Comparison of ENCODE assay signal across 8 mouse cellular contexts in genomic region chr4:151604907-151605306, GRCm38 (mm10).
DNase-seq lines count a peak whose midpoint lies in the region; ATAC-seq and TF ChIP-seq lines count a peak whose summit lies in the region.

No protein-coding gene starts in this region.

- H3K4me2 ChIP-seq in hindbrain, postnatal 0 days (ENCODE audit: low read depth, low read length): no peak overlapping the region
- no peak overlapping the region for H3K4me2 ChIP-seq in liver, embryonic 11.5 days
- H3K4me2 ChIP-seq in stomach, embryonic 14.5 days (replicated peaks; ENCODE audit: low read depth, low read length): no peak overlapping the region

- H3K27me3 ChIP-seq in hindbrain, postnatal 0 days (ENCODE audit: insufficient read depth, low read length): no peaks in the 10 kb centered on the region
- no peaks in the 10 kb centered on the region for H3K27me3 ChIP-seq in liver, embryonic 11.5 days (replicated peaks; ENCODE audit: control insufficient read depth, insufficient read depth, low read length)
- no peaks in the 10 kb centered on the region for H3K27me3 ChIP-seq in stomach, embryonic 14.5 days (ENCODE audit: control insufficient read depth, insufficient read depth, low read length)

- WGBS in hindbrain, postnatal 0 days: 50% methylated on average over 6 of the region's 6 CpGs
- WGBS in liver, embryonic 11.5 days: 33% methylated on average over 6 of the region's 6 CpGs
- WGBS in stomach, embryonic 14.5 days: 32% methylated on average over 6 of the region's 6 CpGs

- no peak overlapping the region for H3K9ac ChIP-seq in hindbrain, postnatal 0 days (replicated peaks; ENCODE audit: low read length)
- H3K9ac ChIP-seq in liver, embryonic 11.5 days (ENCODE audit: low read depth, low read length): no peak overlapping the region
- no peak overlapping the region for H3K9ac ChIP-seq in stomach, embryonic 14.5 days (replicated peaks; ENCODE audit: low read depth, low read length)

- DNase-seq in right cerebral cortex, postnatal 4 days: peak; percentile 24
- no peak for DNase-seq in right cerebral cortex, postnatal 10 days (ENCODE audit: low spot score in 2 of 2)
- peak; percentile 73 for DNase-seq in embryo, embryonic 11.5 days (ENCODE audit: low read depth, low spot score)
- peak; percentile 57 for DNase-seq in hindbrain, postnatal 0 days (ENCODE audit: low spot score)
- DNase-seq in liver, embryonic 11.5 days (ENCODE audit: low spot score): peak; percentile 63
- no peak for DNase-seq in spleen, adult 12 weeks (ENCODE audit: low spot score)
- no peak for DNase-seq in left cerebral cortex, adult 8-10 months (ENCODE audit: low spot score in 2 of 2)

- H3K36me3 ChIP-seq in hindbrain, postnatal 0 days (ENCODE audit: insufficient read depth, low read length): no peaks in the 10 kb centered on the region
- no peaks in the 10 kb centered on the region for H3K36me3 ChIP-seq in liver, embryonic 11.5 days (ENCODE audit: control insufficient read depth, insufficient read depth, low read length)
- no peaks in the 10 kb centered on the region for H3K36me3 ChIP-seq in stomach, embryonic 14.5 days (ENCODE audit: control insufficient read depth, insufficient read depth, low read length)

- no peak overlapping the region for H3K27ac ChIP-seq in hindbrain, postnatal 0 days
- H3K27ac ChIP-seq in liver, embryonic 11.5 days (ENCODE audit: low read depth, low read length): no peak overlapping the region
- no peak overlapping the region for H3K27ac ChIP-seq in stomach, embryonic 14.5 days (ENCODE audit: low read length)

- peak; percentile 55; the same call in 1 of the 2 replicates for ATAC-seq in hindbrain, postnatal 0 days
- ATAC-seq in liver, embryonic 11.5 days (replicated peaks; ENCODE audit: low FRiP score): 0 out of 2 replicates have a peak, but pooled peaks have one; percentile 54
- peak; percentile 74; the same call in 1 of the 2 replicates for ATAC-seq in stomach, embryonic 14.5 days (ENCODE audit: insufficient number of reproducible peaks, insufficient read depth, low FRiP score, low read depth)

- no peaks in the 10 kb centered on the region for H3K9me3 ChIP-seq in hindbrain, postnatal 0 days (ENCODE audit: low read length)
- H3K9me3 ChIP-seq in liver, embryonic 11.5 days (ENCODE audit: control insufficient read depth, low read length): no peaks in the 10 kb centered on the region
- H3K9me3 ChIP-seq in stomach, embryonic 14.5 days (ENCODE audit: control insufficient read depth, low read depth, low read length): no peaks in the 10 kb centered on the region

- H3K4me3 ChIP-seq in hindbrain, postnatal 0 days (ENCODE audit: low read length): no peak overlapping the region
- H3K4me3 ChIP-seq in liver, embryonic 11.5 days (ENCODE audit: low read depth, low read length): no peak overlapping the region
- H3K4me3 ChIP-seq in stomach, embryonic 14.5 days (ENCODE audit: low read depth, low read length): no peak overlapping the region

- TF ChIP-seq CTCF in hindbrain, postnatal 0 days (IDR thresholded peaks at IDR 0.05; ENCODE audit: low read depth): no peak

- H3K4me1 ChIP-seq in hindbrain, postnatal 0 days (ENCODE audit: insufficient read depth, low read length): no peaks in the 10 kb centered on the region
- H3K4me1 ChIP-seq in liver, embryonic 11.5 days (replicated peaks; ENCODE audit: control insufficient read depth, insufficient read depth, low read length): no peaks in the 10 kb centered on the region
- H3K4me1 ChIP-seq in stomach, embryonic 14.5 days (ENCODE audit: control insufficient read depth, insufficient read depth, low read length): no peaks in the 10 kb centered on the region

Comparison
In these comparisons a context has a peak if more than half of its experiments do, and no peak if none do; other contexts are left out.
1. DNase-seq: peak in right cerebral cortex, postnatal 4 days (single experiment), embryo, embryonic 11.5 days (single experiment), hindbrain, postnatal 0 days (single experiment) and liver, embryonic 11.5 days (single experiment); none in right cerebral cortex, postnatal 10 days (0 of 2), spleen, adult 12 weeks (single experiment) and left cerebral cortex, adult 8-10 months (0 of 2).
2. Peak in every context shown above with its lines, with median percentiles within 50 percentile points of each other: ATAC-seq.